Mouse (Mus musculus) limb, embryonic 13.5 days (tissue): ENCODE measurements around the gene Myo16. TPM values are rescaled to one million over a fixed set of nuclear protein-coding genes. Genes with fewer than 3 reads are reported as not detected.

ENCODE experiments used
- ATAC-seq: fragments of 200-750 bp; cut with Nextera tagmentation; 2 replicates; pipeline ENCODE4 v1.8.0; 2017; ENCODE audit warnings: low read depth, moderate number of reproducible peaks, moderate TSS enrichment; ENCODE audit not compliant: low FRiP score
- H3K27ac ChIP-seq: fragments of 300-500 bp; sonication (generic); 2 replicates; pipeline ENCODE4 v1.5.1; 2015; ENCODE audit warnings: inconsistent platforms, mild to moderate bottlenecking, moderate library complexity
- H3K27me3 ChIP-seq: fragments of 300-500 bp; sonication (generic); 2 replicates; pipeline ENCODE4 v1.6.1; 2015; ENCODE audit warnings: mild to moderate bottlenecking, inconsistent platforms
- H3K36me3 ChIP-seq: fragments of 300-500 bp; sonication (generic); 2 replicates; pipeline ENCODE4 v1.6.1; 2015; ENCODE audit warnings: inconsistent platforms, mild to moderate bottlenecking, moderate library complexity
- H3K4me1 ChIP-seq: fragments of 300-500 bp; sonication (generic); 2 replicates; pipeline ENCODE4 v1.6.1; 2015; ENCODE audit warnings: inconsistent platforms
- H3K4me2 ChIP-seq: fragments of 300-500 bp; sonication (generic); replicated peaks from 2 replicates; pipeline ENCODE4 v1.6.1; 2015; ENCODE audit warnings: inconsistent platforms, mild to moderate bottlenecking, moderate library complexity
- H3K4me3 ChIP-seq: fragments of 300-500 bp; sonication (generic); 2 replicates; pipeline ENCODE4 v1.5.1; 2015; ENCODE audit warnings: moderate library complexity, mild to moderate bottlenecking, inconsistent platforms
- H3K9ac ChIP-seq: fragments of 300-500 bp; sonication (generic); 2 replicates; pipeline ENCODE4 v1.6.1; 2015; ENCODE audit warnings: mild to moderate bottlenecking, inconsistent platforms
- H3K9me3 ChIP-seq: fragments of 300-500 bp; sonication (generic); 2 replicates; pipeline ENCODE4 v1.6.1; 2016; ENCODE audit warnings: inconsistent platforms
- WGBS: fragments of 180-500 bp; shearing (Covaris S2); methylation state at CpG from one replicate; pipeline ENCODE4 v1.1.7; 2015; 5-methylcytosine and 5-hydroxymethylcytosine counted together
- polyA plus RNA-seq: library from polyadenylated mRNA; unstranded; fragments of >200 nt; fragmentation: Nextera tagmentation; extraction: Ambion mirVana; gene quantifications from 2 replicates; pipeline ENCODE4 v1.2.1, GENCODE M21; 2015

Myo16 gene
- polyA plus RNA-seq, 1 experiment from 2014 or later, result 0.70 TPM

DNA sequence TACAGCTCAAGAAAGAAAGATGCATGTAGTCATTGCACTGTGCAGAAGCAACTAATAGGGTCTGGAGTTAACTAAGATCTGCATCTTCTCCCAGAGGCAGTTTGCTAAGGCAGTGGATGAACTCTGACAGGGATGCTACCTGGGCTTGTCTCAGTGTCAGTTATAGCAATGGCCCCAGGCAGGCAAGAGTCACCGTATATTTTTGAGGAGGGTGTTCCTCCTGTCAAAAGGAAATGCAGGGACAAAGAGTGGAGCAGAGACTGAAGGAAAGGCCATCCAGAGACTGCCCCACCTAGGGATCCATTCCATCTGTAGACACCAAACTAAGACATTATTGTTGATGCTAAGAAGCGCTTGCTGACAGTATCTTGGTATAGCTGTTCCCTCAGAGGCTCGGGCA is 7.4 kb downstream of the Myo16 start:
- Histone ChIP-seq H3K27ac (no peak overlapping the region), H3K9me3 (0 out of 2 replicates have a peak, but pooled peaks cover 6% of the 10 kb centered on the region), H3K4me2 (no peak overlapping the region), H3K27me3 (no peaks in the 10 kb centered on the region; the same call in 1 of the 2 replicates), H3K4me1 (no peaks in the 10 kb centered on the region), H3K36me3 (no peaks in the 10 kb centered on the region), H3K9ac (no peak overlapping the region), H3K4me3 (no peak overlapping the region)
- ATAC-seq, result no peak
- 86% methylated on average over 3 of the region's 3 CpGs for WGBS

DNA sequence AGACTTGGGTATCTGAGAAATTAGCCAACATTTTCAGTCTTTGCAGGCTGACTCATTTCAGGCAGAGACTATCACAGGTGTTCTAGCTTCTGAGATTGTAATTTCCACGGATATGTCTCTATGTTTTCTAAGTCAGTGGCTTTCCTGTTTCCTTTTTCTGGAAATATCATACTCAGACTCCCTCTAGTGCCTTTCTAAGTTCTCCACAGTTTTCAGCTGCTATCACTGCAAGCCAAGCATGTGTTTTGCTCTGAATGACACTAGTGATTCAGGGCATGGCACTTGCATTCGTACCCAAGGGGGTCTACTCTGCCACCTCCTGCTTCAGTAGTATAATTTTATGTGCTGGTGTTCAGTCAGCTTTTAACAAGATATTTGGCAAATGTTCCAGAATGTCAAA is 11.2 kb downstream of the Myo16 start:
- no peaks in the 10 kb centered on the region for H3K4me1 ChIP-seq
- ATAC-seq, result no peak
- WGBS, result 74% methylated on average over 2 of the region's 2 CpGs

DNA sequence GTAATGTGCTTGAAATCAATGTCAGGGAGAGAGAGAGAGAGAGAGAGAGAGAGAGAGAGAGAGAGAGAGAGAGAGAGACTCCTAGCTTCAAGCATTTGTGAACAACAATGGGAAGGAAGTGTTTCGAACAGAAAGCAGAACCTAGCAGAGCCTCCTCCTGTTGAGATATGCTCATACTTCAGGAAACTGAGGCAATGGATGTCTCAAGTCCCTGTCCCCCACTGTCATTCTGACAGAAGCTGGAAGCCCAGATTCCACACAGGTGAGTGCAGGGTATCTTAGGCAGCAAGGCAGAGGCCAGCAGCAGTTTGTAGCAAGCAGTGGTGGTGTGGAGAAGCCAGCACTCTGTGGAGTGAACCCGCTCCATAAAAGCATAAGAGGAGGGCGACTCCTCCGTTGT is 14.6 kb downstream of the Myo16 start:
- Histone ChIP-seq H3K27ac (no peak overlapping the region), H3K27me3 (no peaks in the 10 kb centered on the region), H3K36me3 (no peaks in the 10 kb centered on the region), H3K4me1 (no peaks in the 10 kb centered on the region), H3K9ac (no peak overlapping the region), H3K4me3 (no peak overlapping the region), H3K4me2 (no peak overlapping the region), H3K9me3 (no peaks in the 10 kb centered on the region)
- ATAC-seq, result no peak
- WGBS, result 80% methylated on average over 4 of the region's 4 CpGs

More for the DNA sequence above, 11.2 kb downstream of the Myo16 start:
- Histone ChIP-seq H3K9ac (no peak overlapping the region), H3K27ac (no peak overlapping the region), H3K27me3 (no peaks in the 10 kb centered on the region), H3K4me2 (no peak overlapping the region), H3K4me3 (no peak overlapping the region), H3K36me3 (no peaks in the 10 kb centered on the region), H3K9me3 (no peaks in the 10 kb centered on the region)

DNA sequence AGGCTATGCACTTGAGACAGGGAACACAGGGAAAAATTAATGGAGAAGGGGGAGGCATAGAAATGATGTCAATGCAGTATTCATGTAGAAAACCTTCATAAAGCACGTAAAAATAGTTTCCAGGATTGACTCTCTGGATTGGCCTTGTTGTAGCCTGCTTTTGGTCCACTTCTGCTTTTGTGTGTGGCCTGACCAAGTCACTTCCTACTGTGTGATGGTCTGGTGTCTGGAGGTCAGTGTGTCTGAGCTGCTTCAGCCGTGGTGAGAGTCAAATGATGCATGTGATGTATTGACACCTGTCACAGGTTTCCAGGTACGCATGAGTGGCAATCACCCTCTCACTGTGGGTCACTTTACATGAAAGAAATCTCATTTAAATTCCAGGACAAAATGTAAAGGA is 16.2 kb downstream of the Myo16 start:
- H3K36me3 ChIP-seq, result no peaks in the 10 kb centered on the region
- ATAC-seq, result no peak
- no peaks in the 10 kb centered on the region for H3K27me3 ChIP-seq
- H3K4me2 ChIP-seq, result no peak overlapping the region
- H3K27ac ChIP-seq, result no peak overlapping the region
- WGBS, result 76% methylated on average over 3 of the region's 3 CpGs
- no peak overlapping the region for H3K9ac ChIP-seq
- no peaks in the 10 kb centered on the region for H3K4me1 ChIP-seq
- no peak overlapping the region for H3K4me3 ChIP-seq
- H3K9me3 ChIP-seq, result no peaks in the 10 kb centered on the region

DNA sequence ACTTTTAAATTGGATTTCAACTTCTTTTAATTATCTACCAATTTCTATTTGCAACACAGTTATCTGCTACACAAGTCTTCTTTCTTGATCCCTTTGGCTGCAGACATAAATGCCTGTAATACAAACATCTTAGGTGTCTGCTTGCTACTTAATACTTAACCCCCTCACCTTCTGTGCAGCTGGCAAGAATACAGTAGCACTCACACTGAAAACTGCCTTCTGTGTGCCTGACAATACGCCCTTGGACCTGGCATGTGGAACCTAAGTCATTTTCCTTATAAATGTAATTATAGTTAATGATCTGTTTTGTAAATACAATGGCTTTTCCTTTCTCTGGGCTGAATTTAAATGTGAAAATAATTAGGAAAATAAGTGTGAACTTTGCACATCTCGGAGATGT is 17.6 kb downstream of the Myo16 start:
- WGBS, result 65% methylated on average over 2 of the region's 2 CpGs
- no peak for ATAC-seq
- no peak overlapping the region for H3K4me3 ChIP-seq

DNA sequence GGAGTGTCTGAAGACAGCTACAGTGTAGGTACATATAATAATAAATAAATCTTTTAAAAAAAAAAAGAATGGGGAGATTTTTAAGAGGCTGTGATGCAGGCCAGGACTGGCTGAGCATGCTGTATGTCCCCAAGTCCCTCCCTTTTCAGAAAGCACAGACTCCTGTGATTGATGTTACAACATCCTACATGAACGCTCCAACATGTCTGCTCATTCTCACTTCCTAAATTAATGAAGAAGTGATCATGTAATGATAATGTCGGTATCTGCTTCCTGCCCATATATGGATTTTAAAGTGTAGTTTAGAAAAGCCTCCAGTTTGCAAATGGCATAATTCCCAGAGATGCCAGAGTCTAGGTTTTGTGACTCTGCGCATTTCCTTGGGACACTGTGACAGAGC is 18.6 kb downstream of the Myo16 start:
- Histone ChIP-seq H3K36me3 (no peaks in the 10 kb centered on the region), H3K4me2 (no peak overlapping the region), H3K27me3 (no peaks in the 10 kb centered on the region), H3K9me3 (no peaks in the 10 kb centered on the region), H3K9ac (no peak overlapping the region), H3K27ac (no peak overlapping the region), H3K4me3 (no peak overlapping the region), H3K4me1 (no peaks in the 10 kb centered on the region)
- 95% methylated on average over 3 of the region's 3 CpGs for WGBS
- ATAC-seq, result no peak

More for the DNA sequence above, 17.6 kb downstream of the Myo16 start:
- H3K4me1 ChIP-seq, result no peaks in the 10 kb centered on the region
- H3K4me2 ChIP-seq, result no peak overlapping the region
- H3K27ac ChIP-seq, result no peak overlapping the region
- no peaks in the 10 kb centered on the region for H3K36me3 ChIP-seq
- no peak overlapping the region for H3K9ac ChIP-seq
- H3K27me3 ChIP-seq, result no peaks in the 10 kb centered on the region
- no peaks in the 10 kb centered on the region for H3K9me3 ChIP-seq

DNA sequence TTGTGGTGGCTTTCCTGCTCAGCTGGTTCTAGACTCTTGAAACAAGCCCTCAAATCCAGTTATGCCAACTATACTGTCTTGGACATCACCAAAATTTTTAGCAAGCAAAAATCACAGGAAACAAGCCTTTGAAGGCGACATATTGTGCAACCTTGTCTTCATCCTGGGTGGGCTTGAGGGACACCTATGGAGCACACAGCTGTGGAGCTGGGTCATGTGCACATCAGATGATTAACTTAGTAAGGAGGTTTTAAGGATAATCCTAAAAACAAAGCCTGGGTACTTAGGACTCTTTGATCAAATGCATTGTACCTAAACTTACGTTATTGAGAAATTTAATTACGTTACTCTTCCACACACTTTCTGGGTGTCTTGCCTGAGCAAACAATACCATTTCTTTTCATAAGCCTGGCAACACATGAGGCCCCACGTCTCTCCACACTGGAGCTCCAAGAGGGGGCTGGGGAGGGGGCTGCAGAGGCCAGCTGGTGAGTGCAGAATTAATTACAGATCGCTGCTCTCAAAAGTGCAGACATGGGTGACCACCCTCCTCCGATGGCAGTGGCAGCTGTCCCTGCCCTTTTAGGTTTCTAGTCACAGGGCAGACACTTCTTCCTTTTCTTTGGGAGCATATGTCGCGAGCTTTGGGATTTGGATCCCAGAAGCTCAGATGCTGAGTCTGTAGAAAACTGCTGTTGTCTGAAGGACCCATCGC is 19.5 kb downstream of the Myo16 start:
- Histone ChIP-seq H3K36me3 (no peaks in the 10 kb centered on the region), H3K27me3 (no peaks in the 10 kb centered on the region), H3K9me3 (no peaks in the 10 kb centered on the region), H3K4me3 (no peak overlapping the region), H3K27ac (no peak overlapping the region), H3K4me1 (no peaks in the 10 kb centered on the region), H3K4me2 (no peak overlapping the region), H3K9ac (no peak overlapping the region)
- ATAC-seq, result no peak
- 56% methylated on average over 9 of the region's 9 CpGs for WGBS

DNA sequence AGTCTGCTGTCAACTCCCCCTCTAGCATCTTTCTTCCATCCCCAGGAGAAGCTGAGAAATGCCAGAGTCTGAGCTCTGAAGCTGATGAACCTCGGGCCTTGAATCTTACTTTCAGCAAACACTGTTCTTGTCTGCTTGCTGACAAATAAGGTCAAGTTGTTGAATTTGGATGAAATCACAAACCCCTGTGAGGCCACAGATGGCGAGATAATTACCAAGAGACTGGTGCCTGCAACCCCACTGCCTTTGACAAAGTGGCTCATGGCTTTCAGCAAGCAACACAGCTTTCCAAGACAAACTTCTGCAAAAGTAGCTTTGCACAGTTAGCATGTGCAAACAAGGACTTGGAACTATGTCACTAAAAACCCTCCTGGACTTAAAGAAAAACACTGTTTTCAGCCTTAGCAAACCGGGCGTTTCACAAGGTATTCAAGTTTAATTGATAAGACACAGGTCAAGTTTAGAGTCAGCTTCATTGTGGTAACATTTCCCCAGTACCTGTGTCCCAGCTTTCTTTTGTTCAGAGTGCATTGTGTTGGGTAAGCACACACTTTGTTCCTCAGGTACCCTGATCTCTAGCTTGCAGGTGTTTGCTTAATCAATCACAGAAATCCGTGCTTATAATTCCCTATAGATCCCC is 20.6 kb downstream of the Myo16 start:
- Histone ChIP-seq H3K36me3 (no peaks in the 10 kb centered on the region), H3K27me3 (no peaks in the 10 kb centered on the region), H3K27ac (no peak overlapping the region), H3K4me2 (no peak overlapping the region), H3K4me1 (no peaks in the 10 kb centered on the region), H3K9me3 (no peaks in the 10 kb centered on the region), H3K9ac (no peak overlapping the region), H3K4me3 (no peak overlapping the region)
- ATAC-seq, result no peak
- 65% methylated on average over 5 of the region's 5 CpGs for WGBS

DNA sequence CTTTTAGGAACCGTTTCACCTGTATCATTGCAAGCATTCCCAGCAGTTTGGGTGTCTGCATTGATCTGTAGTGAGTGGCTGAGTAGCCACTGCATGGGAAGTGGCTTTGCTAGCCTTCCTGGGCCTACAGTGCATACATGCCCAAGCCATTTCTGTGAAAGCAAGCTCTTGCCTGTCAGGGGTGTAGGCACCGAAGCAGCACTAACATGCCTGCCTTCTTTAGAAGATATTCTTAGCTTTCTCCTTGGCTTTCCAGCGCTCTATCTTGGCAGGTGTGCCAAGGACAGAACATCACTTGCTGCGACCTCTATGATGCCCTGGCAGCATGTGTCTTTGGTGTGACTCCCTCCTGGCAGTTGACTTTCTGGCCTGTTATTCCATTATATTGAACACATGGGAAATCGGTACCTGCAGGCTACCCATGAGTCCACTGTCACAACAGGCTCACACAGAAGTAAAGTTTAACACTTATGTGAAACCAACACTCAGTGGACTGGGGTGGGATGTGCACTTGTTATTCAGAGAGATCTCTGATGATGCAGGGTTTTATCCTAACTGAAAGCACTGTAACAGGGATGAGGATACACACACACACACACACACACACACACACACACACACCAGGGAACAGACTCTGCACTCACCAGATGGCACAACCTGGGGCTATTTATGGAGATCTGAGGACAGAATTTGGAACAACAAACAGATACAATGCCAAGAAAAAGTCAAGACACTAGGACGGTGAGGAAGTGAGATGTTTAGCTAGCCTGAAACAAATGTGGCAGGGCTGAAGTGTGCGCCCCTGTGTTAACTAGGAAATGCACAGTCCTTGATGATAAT is 21.4 kb downstream of the Myo16 start:
- 81% methylated on average over 7 of the region's 7 CpGs for WGBS
- Histone ChIP-seq H3K4me3 (no peak overlapping the region), H3K4me2 (no peak overlapping the region), H3K27me3 (no peaks in the 10 kb centered on the region), H3K27ac (no peak overlapping the region), H3K36me3 (no peaks in the 10 kb centered on the region), H3K9me3 (no peaks in the 10 kb centered on the region), H3K9ac (no peak overlapping the region), H3K4me1 (no peaks in the 10 kb centered on the region)
- no peak for ATAC-seq

DNA sequence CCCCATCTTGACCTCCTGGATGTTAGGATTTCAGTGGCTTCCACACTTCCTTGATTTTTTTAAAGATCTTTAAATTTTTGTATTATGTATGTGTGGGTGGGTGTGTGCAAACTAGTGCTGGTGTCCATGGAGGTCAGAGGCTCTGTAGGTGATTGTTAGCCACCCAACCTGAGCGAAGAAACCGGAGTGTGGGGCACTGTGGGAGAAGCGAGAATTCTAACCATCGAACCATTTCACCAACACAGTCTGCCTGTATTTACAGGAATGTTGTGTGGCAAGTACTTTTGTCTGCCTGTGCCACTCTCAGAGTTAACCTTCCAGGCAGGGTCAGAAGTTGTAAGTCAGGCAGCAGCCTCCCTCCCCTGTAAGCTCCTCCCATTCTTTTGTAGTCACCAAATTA is 22.3 kb downstream of the Myo16 start:
- Histone ChIP-seq H3K27me3 (no peaks in the 10 kb centered on the region), H3K4me3 (no peak overlapping the region), H3K9me3 (no peaks in the 10 kb centered on the region), H3K4me1 (no peaks in the 10 kb centered on the region), H3K36me3 (no peaks in the 10 kb centered on the region), H3K27ac (no peak overlapping the region), H3K9ac (no peak overlapping the region), H3K4me2 (no peak overlapping the region)
- WGBS, result 82% methylated on average over 4 of the region's 4 CpGs
- no peak for ATAC-seq

DNA sequence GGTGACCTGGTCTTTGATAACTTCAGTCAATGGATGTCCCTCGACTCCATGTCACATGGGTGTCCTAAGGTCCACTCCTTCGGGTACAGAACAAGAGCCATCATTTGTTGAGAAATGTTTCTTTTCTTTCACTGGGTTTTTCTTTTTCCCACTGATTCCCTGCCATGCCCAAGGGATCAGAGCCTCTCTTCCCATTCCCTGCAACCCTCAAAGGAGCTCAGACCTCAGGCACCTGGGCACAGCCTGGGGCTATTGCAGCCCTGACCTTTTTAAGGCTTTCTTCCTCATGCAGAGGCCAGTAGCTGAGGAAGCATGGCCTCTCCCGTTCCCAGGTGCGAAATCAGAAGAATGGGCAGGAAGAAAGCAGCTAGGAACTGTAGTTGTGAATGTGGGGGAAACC is 23.4 kb downstream of the Myo16 start:
- Histone ChIP-seq H3K27me3 (no peaks in the 10 kb centered on the region), H3K36me3 (no peaks in the 10 kb centered on the region), H3K9me3 (no peaks in the 10 kb centered on the region), H3K4me3 (no peak overlapping the region), H3K9ac (no peak overlapping the region), H3K27ac (no peak overlapping the region), H3K4me1 (no peaks in the 10 kb centered on the region), H3K4me2 (no peak overlapping the region)
- no peak for ATAC-seq
- 55% methylated on average over 4 of the region's 4 CpGs for WGBS

DNA sequence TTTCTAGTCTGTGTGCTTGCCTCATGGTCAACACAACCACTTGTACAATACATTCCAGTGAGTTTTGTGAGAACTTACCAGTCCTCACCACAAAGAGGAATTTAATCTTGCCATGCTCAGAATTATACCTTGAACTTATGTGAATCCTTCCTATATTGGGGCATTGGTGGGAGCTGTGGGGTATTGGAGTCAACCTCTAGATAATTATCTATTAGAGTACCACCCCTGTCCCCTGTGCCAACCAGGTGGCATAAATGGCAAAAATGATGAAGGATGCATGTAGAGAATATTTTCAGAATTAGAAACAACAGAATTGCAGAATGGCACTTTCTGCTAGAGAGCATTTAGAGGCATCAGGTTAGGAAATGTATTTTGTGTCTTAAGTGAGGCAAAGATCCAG is 25.3 kb downstream of the Myo16 start:
- ATAC-seq, result no peak
- H3K36me3 ChIP-seq, result no peaks in the 10 kb centered on the region
- no peak overlapping the region for H3K4me3 ChIP-seq
- H3K4me2 ChIP-seq, result no peak overlapping the region
- no peaks in the 10 kb centered on the region for H3K9me3 ChIP-seq
- no peak overlapping the region for H3K27ac ChIP-seq
- no peak overlapping the region for H3K9ac ChIP-seq
- H3K4me1 ChIP-seq, result no peaks in the 10 kb centered on the region
- no peaks in the 10 kb centered on the region for H3K27me3 ChIP-seq
